Mouse (Mus musculus) frontal cortex, adult (tissue): Measurements from ENCODE around the gene Kcnj5.
A peak's percentile ranks its signal among the peaks of the same experiment; 100 is the strongest.

Experiments
- ATAC-seq: cut with Nextera tagmentation; 2 replicates; pipeline ENCODE4 v1.9.2; 2017; ENCODE audit warnings: mild to moderate bottlenecking, moderate library complexity, mixed read lengths; ENCODE audit not compliant: low TSS enrichment

Gene Kcnj5

GRCm38 (mm10) chr9:32344051-32344450, at the start of gene Kcnj5:
Gene Kcnj5, minus strand, starts transcription at chr9:32344350.
- peak; percentile 31; the same call in 1 of the 2 replicates for ATAC-seq

GRCm38 (mm10) chr9:32392716-32393115, 48.6 kb upstream of the Kcnj5 start:
- ATAC-seq: no peak

GRCm38 (mm10) chr9:32391701-32392100, 47.6 kb upstream of the Kcnj5 start:
- peak; percentile 98 for ATAC-seq

GRCm38 (mm10) chr9:32391092-32391491, 46.9 kb upstream of the Kcnj5 start:
- ATAC-seq: no peak

- no peak for ATAC-seq
These were observed 44.0 kb upstream of the Kcnj5 start for GRCm38 (mm10) chr9:32388120-32388519.

- ATAC-seq: no peak
These were observed 40.8 kb upstream of the Kcnj5 start for GRCm38 (mm10) chr9:32384906-32385305.

- no peak for ATAC-seq
These were observed 32.9 kb upstream of the Kcnj5 start for GRCm38 (mm10) chr9:32376863-32377590.

- ATAC-seq: no peak
These were observed 31.9 kb upstream of the Kcnj5 start for GRCm38 (mm10) chr9:32376031-32376430.

- no peak for ATAC-seq
These were observed 29.5 kb upstream of the Kcnj5 start for GRCm38 (mm10) chr9:32373656-32374055.

GRCm38 (mm10) chr9:32372202-32372601, 28.1 kb upstream of the Kcnj5 start, which contains the start of gene Kcnj1:
Gene Kcnj1, plus strand, starts transcription at chr9:32372493.
- ATAC-seq: no peak

GRCm38 (mm10) chr9:32369388-32369787, 25.2 kb upstream of the Kcnj5 start:
- no peak for ATAC-seq

GRCm38 (mm10) chr9:32368812-32369211, 24.7 kb upstream of the Kcnj5 start:
- no peak for ATAC-seq

- ATAC-seq: no peak
These were observed 16.6 kb upstream of the Kcnj5 start for GRCm38 (mm10) chr9:32360770-32361169.

- peak; percentile 73 for ATAC-seq
These were observed 6.2 kb upstream of the Kcnj5 start for GRCm38 (mm10) chr9:32350332-32350731.

- ATAC-seq: no peak
These were observed 5.2 kb upstream of the Kcnj5 start for GRCm38 (mm10) chr9:32349344-32349743.

- no peak for ATAC-seq
These were observed 3.9 kb upstream of the Kcnj5 start for GRCm38 (mm10) chr9:32348096-32348495.

GRCm38 (mm10) chr9:32344489-32344888, 339 bp upstream of the Kcnj5 start:
- ATAC-seq: no peak

- no peak for ATAC-seq
These were observed 1.2 kb downstream of the Kcnj5 start for GRCm38 (mm10) chr9:32342929-32343328.

GRCm38 (mm10) chr9:32340831-32341230, 3.3 kb downstream of the Kcnj5 start:
- ATAC-seq: no peak

GRCm38 (mm10) chr9:32335389-32336150, 8.6 kb downstream of the Kcnj5 start:
- no peak for ATAC-seq

GRCm38 (mm10) chr9:32331162-32331561, 13.0 kb downstream of the Kcnj5 start:
- no peak for ATAC-seq

GRCm38 (mm10) chr9:32328777-32329176, 15.4 kb downstream of the Kcnj5 start:
- no peak for ATAC-seq

GRCm38 (mm10) chr9:32323610-32324009, 20.5 kb downstream of the Kcnj5 start:
- no peak for ATAC-seq
